Mouse (Mus musculus) bone marrow macrophage, adult 2 months (primary cell): ENCODE data around the gene Vmn1r47.
"Not testable (repeated sequence)": the region's sequence is repeated elsewhere in the genome, so short reads cannot be mapped to it uniquely, and the experiment has no call there.

Experiments used
- CTCF ChIP-seq: IDR thresholded peaks from 2 replicates; pipeline ENCODE4 v1.5.1; 2012; ENCODE audit warnings: low read depth, mild to moderate bottlenecking, low read length, moderate library complexity
- POLR2A ChIP-seq: IDR thresholded peaks from 2 replicates; pipeline ENCODE4 v1.6.1; 2012; ENCODE audit warnings: mild to moderate bottlenecking, low read depth, low read length, borderline replicate concordance

DNA sequence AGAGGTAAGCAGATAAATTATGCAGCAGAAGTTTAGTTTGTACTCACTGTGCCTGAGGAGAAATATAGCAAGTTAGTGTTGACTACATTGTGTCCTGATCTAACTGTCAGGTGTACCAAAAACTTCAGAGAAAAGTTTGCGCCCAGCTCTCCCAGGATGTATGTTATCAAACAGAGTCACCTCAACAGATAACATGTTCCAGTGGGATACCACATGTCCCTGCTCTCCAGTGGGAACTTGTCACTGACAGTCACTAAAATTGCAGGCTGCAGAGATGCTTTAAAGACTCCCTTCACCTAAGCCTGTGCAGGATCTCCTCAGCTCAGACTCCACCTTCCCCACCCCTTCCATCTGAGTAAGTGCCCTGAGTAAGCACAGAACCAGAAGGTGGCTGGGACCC is at the start of gene Vmn1r47:
- not testable (repeated sequence) for TF ChIP-seq POLR2A, CTCF
